Mouse (Mus musculus) heart, embryonic 16.5 days (tissue): Measurements from ENCODE around the gene Atg101. TPM values are rescaled to one million over a fixed set of nuclear protein-coding genes. Genes with fewer than 3 reads are reported as not detected.

Source experiments
- ATAC-seq: fragments of 200-750 bp; cut with Nextera tagmentation; replicated peaks from 2 replicates; pipeline ENCODE4 v1.8.0; 2017; ENCODE audit warnings: moderate number of reproducible peaks; ENCODE audit not compliant: insufficient read depth, low FRiP score; ENCODE audit errors: extremely low read depth
- H3K27ac ChIP-seq: fragments of 300-500 bp; sonication (generic); 2 replicates; pipeline ENCODE4 v1.5.1; 2014; ENCODE audit warnings: mild to moderate bottlenecking, low read length, control low read depth, moderate library complexity
- H3K27me3 ChIP-seq: fragments of 300-500 bp; sonication (generic); 2 replicates; pipeline ENCODE4 v1.6.1; 2014; ENCODE audit warnings: low read length, mixed read lengths; ENCODE audit not compliant: control insufficient read depth, insufficient read depth
- H3K36me3 ChIP-seq: fragments of 300-500 bp; sonication (generic); 2 replicates; pipeline ENCODE4 v1.6.1; 2014; ENCODE audit not compliant: control insufficient read depth, insufficient read depth
- H3K4me1 ChIP-seq: fragments of 300-500 bp; sonication (generic); 2 replicates; pipeline ENCODE4 v1.6.1; 2014; ENCODE audit warnings: low read length, mixed read lengths; ENCODE audit not compliant: control insufficient read depth, insufficient read depth
- H3K4me2 ChIP-seq: fragments of 300-500 bp; sonication (generic); 2 replicates; pipeline ENCODE4 v1.6.1; 2014; ENCODE audit warnings: low read depth, mild to moderate bottlenecking, control low read depth, low read length
- H3K4me3 ChIP-seq: fragments of 300-500 bp; sonication (generic); 2 replicates; pipeline ENCODE4 v1.5.1; 2014; ENCODE audit warnings: mild to moderate bottlenecking, control low read depth, low read length
- H3K9ac ChIP-seq: fragments of 300-500 bp; sonication (generic); 2 replicates; pipeline ENCODE4 v1.6.1; 2014; ENCODE audit warnings: low read length, control low read depth
- H3K9me3 ChIP-seq: fragments of 300-500 bp; sonication (generic); replicated peaks from 2 replicates; pipeline ENCODE4 v1.6.1; 2016; ENCODE audit warnings: low read length; ENCODE audit not compliant: control insufficient read depth
- WGBS: fragments of 180-500 bp; shearing (Covaris S2); extraction: QIAGEN DNeasy Blood & Tissue Kit; methylation state at CpG from one replicate; pipeline ENCODE4 v1.1.7; 2014; 5-methylcytosine and 5-hydroxymethylcytosine counted together
- polyA plus RNA-seq: library from polyadenylated mRNA; unstranded; fragments of >200 nt; fragmentation: Nextera tagmentation; extraction: Ambion mirVana; gene quantifications from 2 replicates; pipeline ENCODE4 v1.2.1, GENCODE M21; 2015

The Atg101 gene
- polyA plus RNA-seq, 1 experiment from 2014 or later, result 68.9 TPM

- peak; percentile 70 for ATAC-seq
- Histone ChIP-seq H3K9me3 (no peaks in the 10 kb centered on the region), H3K4me3 (peak overlapping the region; percentile 38), H3K4me2 (peak overlapping the region; percentile 64), H3K27ac (peak overlapping the region; percentile 93), H3K4me1 (peaks cover 33% of the 10 kb centered on the region), H3K36me3 (no peaks in the 10 kb centered on the region), H3K9ac (peak overlapping the region; percentile 62), H3K27me3 (no peaks in the 10 kb centered on the region)
- 28% methylated on average over 9 of the region's 9 CpGs for WGBS
Measured at GRCm38 (mm10) chr15:101241236-101241635, 42.8 kb upstream of the Atg101 start.

GRCm38 (mm10) chr15:101241853-101242252 lies 42.2 kb upstream of the Atg101 start:
- peaks cover 36% of the 10 kb centered on the region for H3K4me1 ChIP-seq
- no peaks in the 10 kb centered on the region for H3K27me3 ChIP-seq
- no peak overlapping the region for H3K4me3 ChIP-seq
- no peaks in the 10 kb centered on the region for H3K36me3 ChIP-seq
- H3K9ac ChIP-seq, result peak overlapping the region; percentile 56
- no peaks in the 10 kb centered on the region for H3K9me3 ChIP-seq
- no peak for ATAC-seq
- peak overlapping the region; percentile 93 for H3K27ac ChIP-seq
- 48% methylated on average over 9 of the region's 9 CpGs for WGBS
- peak overlapping the region; percentile 64 for H3K4me2 ChIP-seq

- Histone ChIP-seq H3K4me2 (no peak overlapping the region), H3K4me3 (no peak overlapping the region), H3K9ac (peak overlapping the region; percentile 43; the same call in 1 of the 2 replicates), H3K4me1 (peaks cover 43% of the 10 kb centered on the region), H3K27ac (peak overlapping the region; percentile 93), H3K9me3 (no peaks in the 10 kb centered on the region), H3K27me3 (no peaks in the 10 kb centered on the region), H3K36me3 (no peaks in the 10 kb centered on the region)
- no peak for ATAC-seq
- 21% methylated on average over 8 of the region's 8 CpGs for WGBS
Measured at GRCm38 (mm10) chr15:101242645-101243044, 41.4 kb upstream of the Atg101 start.

GRCm38 (mm10) chr15:101244012-101244411 lies 40.1 kb upstream of the Atg101 start:
- ATAC-seq, result no peak
- Histone ChIP-seq H3K4me1 (peaks cover 50% of the 10 kb centered on the region), H3K9ac (no peak overlapping the region), H3K27me3 (no peaks in the 10 kb centered on the region), H3K4me2 (no peak overlapping the region), H3K36me3 (no peaks in the 10 kb centered on the region), H3K4me3 (no peak overlapping the region), H3K9me3 (no peaks in the 10 kb centered on the region), H3K27ac (no peak overlapping the region)
- WGBS, result 71% methylated on average over 3 of the region's 3 CpGs

- Histone ChIP-seq H3K4me1 (peaks cover 41% of the 10 kb centered on the region), H3K36me3 (no peaks in the 10 kb centered on the region), H3K9me3 (no peaks in the 10 kb centered on the region), H3K4me2 (peak overlapping the region; percentile 77), H3K9ac (peak overlapping the region; percentile 75), H3K27me3 (no peaks in the 10 kb centered on the region), H3K4me3 (peak overlapping the region; percentile 49), H3K27ac (peak overlapping the region; percentile 96)
- peak; percentile 94 for ATAC-seq
- WGBS, result 1% methylated on average over 56 of the region's 56 CpGs
Measured at GRCm38 (mm10) chr15:101246231-101247154, 37.6 kb upstream of the Atg101 start.

- Histone ChIP-seq H3K27me3 (no peaks in the 10 kb centered on the region), H3K36me3 (no peaks in the 10 kb centered on the region), H3K9me3 (no peaks in the 10 kb centered on the region), H3K4me2 (peak overlapping the region; percentile 77), H3K4me3 (no peak overlapping the region; the same call in 1 of the 2 replicates), H3K9ac (no peak overlapping the region), H3K27ac (peak overlapping the region; percentile 96), H3K4me1 (peaks cover 35% of the 10 kb centered on the region)
- WGBS, result 73% methylated on average over 1 of the region's 1 CpGs
- no peak for ATAC-seq
Measured at GRCm38 (mm10) chr15:101247155-101247498, 36.9 kb upstream of the Atg101 start.

GRCm38 (mm10) chr15:101248029-101248710 lies 35.9 kb upstream of the Atg101 start:
- Histone ChIP-seq H3K4me3 (no peak overlapping the region), H3K27me3 (no peaks in the 10 kb centered on the region), H3K27ac (peak overlapping the region; percentile 96), H3K4me2 (peak overlapping the region; percentile 8; the same call in 1 of the 2 replicates), H3K36me3 (no peaks in the 10 kb centered on the region), H3K9ac (peak overlapping the region; percentile 9; the same call in 1 of the 2 replicates), H3K4me1 (peaks cover 30% of the 10 kb centered on the region), H3K9me3 (no peaks in the 10 kb centered on the region)
- no peak for ATAC-seq
- WGBS, result 18% methylated on average over 5 of the region's 5 CpGs

- no peak overlapping the region for H3K27ac ChIP-seq
Measured at GRCm38 (mm10) chr15:101250220-101250800, 33.8 kb upstream of the Atg101 start.

More at GRCm38 (mm10) chr15:101250220-101250800, 33.8 kb upstream of the Atg101 start:
- Histone ChIP-seq H3K36me3 (no peaks in the 10 kb centered on the region), H3K9ac (no peak overlapping the region), H3K4me3 (no peak overlapping the region), H3K4me2 (no peak overlapping the region), H3K9me3 (no peaks in the 10 kb centered on the region), H3K27me3 (no peaks in the 10 kb centered on the region), H3K4me1 (peaks cover 39% of the 10 kb centered on the region)
- 68% methylated on average over 9 of the region's 9 CpGs for WGBS
- no peak for ATAC-seq
